Mouse (Mus musculus) thymus, adult 18-20 months (tissue): ENCODE results near the gene Pfkl.
"Not testable (repeated sequence)": the region's sequence is repeated elsewhere in the genome, so short reads cannot be mapped to it uniquely, and the experiment has no call there.

Experiments
- DNase-seq, 2 experiments: peaks; one replicate each; pipeline ENCODE4 v3.0.0; 2022; ENCODE audit warnings: mixed read lengths in 2 of 2

Gene Pfkl

DNA sequence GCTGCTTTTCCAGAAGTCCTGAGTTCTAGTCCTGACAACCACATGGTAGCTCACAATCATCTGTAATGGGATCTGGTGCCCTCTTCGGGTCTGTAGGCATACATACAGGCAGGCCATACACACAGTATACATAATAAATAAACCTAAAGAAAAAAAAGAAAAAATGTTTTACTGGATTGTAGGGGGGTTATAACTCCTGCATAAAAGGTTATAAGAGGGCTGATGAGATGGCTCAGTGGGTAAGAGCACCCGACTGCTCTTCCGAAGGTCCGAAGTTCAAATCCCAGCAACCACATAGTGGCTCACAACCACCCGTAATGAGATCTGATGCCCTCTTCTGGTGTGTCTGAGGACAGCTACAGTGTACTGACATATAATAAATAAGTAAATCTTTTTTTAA lies 1.2 kb upstream of the Pfkl start:
- DNase-seq, result not testable (repeated sequence)

DNA sequence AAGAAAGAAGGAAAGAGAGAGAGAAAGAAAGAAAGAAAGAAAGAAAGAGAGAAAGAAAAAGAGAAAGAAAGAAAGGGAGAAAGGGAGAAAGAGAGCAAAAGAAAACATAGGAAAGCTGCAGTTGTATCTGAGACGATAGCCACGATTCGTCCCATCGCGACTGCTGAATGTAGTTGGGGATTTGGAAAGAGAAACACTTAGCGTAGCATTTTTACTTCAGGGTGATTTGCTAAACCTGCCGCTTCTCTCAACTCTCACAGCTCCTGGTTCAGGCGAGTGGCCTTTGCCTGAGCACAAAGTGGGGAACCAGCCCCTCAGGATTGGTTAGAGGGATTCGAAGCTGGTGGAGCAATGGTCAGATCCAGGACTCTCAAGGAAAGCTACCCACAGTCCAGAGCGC lies 452 bp upstream of the Pfkl start:
- no peak for DNase-seq

DNA sequence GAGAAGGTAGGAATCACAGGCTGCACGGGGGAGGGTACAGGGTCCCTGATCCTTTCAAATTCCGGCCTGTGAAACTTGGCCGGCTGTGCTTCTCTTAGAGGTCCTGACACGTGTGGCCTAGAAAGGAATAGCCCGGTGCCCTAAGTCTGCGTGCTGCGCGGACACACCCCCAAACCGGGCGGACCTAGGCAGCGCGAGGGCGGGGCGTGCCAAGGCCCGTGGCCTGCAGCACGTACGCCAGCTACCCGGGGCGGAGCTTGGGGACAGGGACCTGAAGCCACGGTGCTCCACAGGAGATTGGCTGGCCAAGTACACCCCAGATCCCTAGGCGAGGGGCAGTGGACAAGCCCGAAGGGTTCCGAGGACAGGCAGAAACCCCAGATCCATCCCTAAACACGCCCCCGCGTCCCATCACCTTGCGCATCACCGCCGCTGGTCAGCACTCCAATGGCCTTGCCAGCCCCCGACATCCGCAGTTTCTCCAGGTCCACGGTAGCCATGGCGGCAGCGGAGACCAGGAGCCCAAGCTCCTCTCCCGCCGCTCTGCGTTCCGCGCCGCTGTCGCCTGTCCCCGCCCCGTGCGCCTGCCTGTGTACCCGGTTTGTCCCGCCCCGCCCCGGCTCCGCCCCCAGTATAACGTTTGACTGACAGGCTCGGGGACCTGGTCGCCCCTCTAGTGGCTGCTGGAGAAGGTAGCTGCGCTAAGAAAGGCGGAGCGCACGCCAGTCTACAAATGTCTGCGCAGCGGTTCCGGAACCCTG lies 519 bp downstream of the Pfkl start:
- DNase-seq, result peak; percentile 92 to 93

DNA sequence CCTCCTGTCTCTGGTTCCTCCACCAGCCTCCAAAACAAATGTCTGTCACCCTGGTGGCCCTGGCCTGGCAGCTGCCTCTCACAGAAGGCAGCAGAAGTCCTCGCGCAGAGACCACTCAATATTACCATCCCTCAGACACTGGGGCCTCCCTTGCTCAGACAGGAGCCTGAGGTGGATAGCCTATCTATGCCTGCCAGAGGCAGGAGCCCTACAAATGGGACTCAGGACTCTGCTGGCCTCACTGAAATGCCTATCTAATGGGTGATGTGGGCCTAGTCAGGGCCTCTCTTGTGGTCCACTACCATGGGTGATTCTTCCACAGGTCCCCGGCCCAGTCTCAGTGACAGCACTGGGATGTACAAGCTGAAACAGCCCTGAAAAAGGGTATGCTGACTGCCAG lies 1.7 kb downstream of the Pfkl start:
- no peak for DNase-seq

DNA sequence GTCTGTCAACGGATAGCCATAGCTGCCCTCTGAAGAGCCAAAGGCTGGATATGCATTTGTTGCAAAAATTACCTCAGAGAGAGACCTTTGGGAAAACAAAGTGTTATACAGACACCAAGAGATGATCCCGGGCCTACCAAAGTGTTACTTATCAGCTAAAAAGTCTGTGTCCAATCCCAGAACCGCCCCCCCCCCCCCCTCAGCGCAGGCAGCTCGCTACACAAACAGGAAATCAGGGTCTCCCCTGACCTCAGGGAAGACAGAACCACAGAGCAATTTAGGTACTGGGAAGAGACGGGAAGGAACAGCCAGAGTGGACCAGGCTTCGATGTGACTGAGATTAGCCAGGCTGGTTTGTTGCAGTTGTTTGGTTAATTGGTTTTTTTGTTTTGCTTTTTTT lies 2.7 kb downstream of the Pfkl start:
- DNase-seq, result no peak

DNA sequence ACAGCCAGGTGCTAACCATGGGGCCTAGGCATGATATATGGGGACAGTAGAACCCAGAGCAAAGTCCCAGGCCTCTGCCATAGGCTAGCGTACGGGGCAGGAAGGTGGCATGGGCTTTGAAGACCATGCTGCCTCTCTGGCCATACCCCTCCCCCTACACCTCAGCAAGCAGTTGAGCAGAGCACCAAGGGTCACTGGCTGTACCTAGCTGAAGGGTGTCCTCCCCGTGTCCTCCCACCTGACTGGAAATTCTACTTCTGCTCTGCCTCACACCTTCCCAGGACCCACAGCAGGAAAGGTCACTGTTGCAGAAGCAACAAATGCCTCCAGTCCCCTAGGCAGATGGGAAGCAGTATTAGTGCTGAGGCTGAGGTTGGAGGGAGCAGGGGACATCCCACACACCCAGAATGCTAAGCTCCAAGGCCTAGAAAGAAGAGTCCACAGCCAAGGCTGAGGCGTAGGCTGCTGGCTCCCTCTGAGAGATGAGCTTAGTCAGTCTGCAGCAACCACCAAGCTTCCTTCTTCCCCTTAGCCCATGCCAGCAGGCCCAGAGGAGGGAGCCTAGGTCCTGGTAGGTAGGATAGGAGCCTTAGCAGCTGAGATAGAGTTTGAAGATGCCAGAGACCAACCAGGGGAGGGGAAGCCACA lies 4.0 kb downstream of the Pfkl start:
- no peak for DNase-seq

DNA sequence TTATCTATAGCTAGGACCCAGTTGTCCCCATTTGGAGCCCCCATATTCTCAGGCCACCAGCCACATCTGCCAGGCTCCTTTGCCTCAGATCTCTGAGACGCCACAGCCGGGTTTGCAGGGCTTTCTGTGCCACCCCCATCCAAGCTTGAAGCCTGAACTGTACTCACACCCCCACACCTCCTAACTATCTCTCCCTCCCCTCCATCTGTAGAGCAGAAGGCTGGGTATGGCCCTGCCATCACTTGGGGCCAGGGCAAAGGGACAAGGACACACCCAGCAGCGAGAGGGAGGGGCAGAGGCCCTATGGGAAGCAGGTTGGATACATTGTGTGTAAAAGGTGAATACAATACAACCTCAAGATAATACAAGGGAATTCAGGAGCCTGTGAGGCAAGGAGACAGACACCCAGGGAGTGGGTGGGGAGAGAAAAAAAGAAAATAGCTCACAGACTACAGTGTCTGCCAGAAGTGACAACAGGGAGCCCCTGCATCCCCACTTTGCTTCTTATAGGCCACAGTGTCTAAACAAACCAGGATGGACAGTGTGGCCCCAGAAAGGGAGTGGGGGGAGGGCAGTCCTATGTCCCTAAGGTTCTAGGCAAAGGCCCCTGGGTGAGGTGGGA lies 5.3 kb downstream of the Pfkl start:
- DNase-seq, result no peak

DNA sequence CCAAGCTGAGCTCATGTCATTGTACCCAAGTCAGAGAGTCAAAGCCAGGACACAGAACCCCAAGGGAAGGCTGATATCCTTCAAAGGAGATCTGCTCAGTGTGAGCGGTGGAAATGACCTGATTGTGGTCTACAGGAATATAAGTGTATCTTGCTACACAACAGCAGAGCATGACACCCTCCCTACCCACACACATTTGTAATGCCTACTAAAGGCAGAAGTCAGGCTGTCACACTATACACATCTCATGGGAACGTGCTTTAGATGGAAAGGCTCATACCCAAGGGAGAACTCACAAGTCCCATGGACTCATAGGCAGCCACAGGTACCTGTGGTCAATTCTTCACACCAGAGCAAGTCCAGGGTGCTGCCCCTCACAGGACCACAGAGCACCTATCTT lies 7.6 kb downstream of the Pfkl start:
- DNase-seq, result no peak

DNA sequence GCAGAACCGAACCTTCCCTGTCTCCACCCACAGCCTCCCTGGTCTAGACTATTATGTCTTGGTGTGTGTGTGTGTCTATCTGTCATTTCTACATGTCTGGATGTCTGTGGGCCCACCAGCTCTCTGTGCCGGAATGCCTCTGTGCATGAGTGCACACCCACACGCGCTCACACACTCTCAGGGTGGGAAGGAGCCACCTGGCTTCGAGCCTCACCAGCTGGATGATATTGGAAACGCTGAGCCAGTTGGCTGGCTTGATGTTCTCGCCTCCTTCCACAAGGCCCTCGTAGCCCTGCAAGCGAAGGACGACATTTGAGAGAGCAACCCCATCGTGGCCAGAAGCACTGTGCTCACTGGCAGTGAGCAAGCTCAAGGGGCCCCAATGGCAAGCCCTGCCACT lies 8.1 kb downstream of the Pfkl start:
- DNase-seq, result no peak

DNA sequence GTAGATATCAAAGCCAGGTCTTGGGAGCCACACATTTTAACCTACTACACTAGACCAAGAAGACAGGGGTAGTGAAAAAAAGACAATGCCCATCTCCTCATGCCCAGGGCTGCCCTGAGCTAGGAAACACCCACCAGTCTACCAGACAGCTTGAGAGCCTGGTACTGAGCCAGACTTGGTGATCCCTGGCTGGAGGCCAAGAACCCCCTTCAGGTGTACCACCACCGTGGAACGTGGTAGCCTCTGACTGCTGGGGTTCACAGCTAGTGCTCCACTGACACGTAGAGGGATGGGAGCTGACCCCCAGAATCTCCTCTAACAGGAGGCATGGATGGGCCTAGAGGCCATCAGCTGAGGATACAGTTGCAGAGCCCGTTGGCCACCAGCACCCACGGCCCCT lies 9.7 kb downstream of the Pfkl start:
- no peak for DNase-seq

DNA sequence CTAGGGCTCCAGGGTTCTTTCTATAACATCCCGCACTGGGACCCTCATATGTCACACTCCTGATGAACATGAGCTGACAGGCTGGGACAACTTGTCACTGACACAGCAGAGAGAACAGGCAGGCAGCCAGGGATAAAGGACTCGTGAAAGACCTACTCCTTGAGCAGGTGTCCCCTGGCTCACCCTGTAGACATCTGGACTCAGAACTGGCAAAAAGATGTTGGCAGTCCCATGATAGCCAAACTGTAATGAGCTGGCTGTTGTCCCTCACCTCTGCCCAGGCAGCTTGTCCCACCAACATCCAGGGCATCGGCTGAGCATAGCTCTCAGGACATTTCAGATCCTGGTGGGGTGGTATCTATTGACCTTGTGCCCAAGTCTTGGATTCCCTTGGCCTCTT lies 14.2 kb downstream of the Pfkl start:
- DNase-seq, result no peak

DNA sequence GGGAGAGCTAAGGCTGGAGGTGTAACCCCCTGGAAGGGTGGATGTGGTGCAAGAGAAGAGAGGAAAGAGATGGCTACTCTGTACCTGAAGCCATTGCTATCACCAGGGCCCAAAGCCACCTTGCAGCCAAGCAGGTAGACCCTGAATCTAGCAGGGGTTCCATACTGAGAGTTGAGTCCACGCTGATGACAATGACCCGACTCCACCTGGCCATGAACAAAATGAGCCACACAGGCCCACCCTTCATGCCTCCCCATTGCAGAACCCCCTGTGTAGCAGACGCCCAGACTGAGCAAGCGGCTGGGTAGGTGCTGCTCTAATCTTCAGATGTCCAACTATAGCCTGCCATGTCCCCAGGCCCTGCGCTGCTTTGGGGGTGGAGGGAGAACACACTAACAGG lies 24.1 kb downstream of the Pfkl start:
- no peak for DNase-seq

DNA sequence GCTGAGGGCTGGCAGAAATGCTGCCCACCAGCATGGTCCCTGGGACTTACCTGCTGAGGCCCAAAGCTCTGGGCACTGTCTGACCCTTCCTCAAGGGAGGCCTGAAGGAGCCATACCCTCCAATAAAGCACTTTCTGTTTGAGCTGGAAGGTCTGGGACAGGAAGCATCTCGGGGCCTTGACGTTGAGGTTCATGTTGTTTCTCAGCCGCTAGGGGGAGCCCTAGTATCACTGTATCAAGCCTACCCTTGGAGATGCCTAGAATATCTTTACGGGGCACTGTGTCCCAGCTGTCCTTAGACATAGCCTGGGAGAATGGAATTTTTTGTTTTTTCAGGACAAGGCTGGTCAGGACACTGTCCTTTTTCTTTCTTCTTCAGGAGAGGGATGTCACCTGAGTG lies 25.2 kb downstream of the Pfkl start:
- peak in 1 of 2 experiments; percentile 26 for DNase-seq

DNA sequence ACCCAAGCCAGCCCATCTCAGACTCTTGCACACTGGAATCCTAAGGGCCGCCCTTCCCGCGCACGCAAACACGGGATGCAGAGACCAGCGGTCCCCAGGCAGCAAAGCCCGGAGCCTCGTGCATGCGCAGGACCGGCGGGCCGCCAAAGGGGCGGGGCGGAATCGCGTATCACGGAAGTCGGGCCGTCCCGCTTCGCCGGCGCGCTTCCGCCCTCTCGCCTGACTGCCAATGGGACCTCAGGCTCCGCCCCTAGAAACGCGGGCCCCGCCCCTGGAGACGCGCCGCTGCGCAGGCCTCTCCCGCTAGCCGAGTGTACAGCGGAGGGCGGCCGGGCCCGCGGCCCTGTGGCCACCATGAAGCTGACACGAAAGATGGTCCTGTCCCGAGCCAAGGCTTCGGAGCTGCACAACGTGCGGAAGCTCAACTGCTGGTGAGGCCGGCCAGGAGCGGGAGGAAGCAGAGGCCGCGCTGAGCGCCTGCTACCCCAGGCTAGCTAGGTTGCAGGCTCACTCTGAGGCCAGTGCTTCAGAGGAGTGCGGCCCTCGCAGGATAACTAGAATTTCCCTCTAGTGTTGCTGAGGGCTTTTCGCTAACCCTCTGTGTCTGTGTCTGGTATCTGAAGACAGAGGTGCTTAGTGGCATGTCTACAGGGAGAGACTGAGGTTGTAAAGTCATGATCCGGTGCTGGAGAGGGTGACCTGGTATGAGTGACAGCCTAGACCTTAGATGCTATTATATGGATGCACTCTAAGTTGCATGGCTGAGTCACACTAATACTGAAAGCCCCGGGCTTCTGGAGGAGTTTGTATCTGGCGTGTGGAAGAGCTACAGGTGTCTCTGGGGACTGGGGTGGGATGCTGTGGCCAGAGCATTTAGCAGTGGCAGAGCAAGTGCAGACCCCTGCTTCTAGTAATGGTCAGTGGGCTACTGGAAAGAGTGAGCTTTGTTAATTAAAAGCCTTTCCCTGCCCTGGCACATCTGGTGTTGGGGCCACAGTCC lies 31.2 kb downstream of the Pfkl start, which contains the start of gene 1810043G02Rik:
Gene 1810043G02Rik, plus strand, starts transcription at position 174 of the 1,000 bp plus-strand sequence.
- peak; percentile 97 for DNase-seq

DNA sequence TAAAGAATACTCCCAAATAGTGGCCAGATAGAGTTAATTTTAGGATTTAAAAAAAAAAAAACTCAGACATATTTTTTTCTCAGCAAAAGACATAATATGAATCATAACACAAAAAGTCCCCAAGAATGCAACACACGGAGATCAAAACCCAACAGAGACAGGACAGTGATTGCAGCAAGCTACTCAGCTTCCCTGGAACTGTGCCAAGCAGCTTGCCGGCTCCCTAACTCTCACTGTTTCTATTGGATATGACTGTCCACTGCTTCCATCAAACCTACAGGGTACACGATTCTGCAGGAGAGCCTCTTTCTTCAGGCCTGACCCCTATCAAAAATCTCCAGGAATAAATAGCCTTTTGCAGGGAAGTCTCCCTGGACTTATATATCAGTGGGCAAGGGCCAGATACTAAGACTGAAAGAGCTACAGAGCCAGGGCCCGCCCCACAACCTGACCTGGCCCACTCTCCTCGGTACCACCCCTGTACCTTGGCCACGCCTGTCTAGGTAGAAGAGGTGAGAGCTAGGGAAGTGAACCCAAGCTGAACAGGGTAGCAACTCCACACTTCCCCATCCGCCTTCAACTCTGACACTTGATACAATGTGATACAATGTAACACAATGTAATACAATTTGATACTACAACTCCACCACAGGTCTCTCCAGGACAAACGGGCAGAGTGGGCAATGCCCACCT lies 33.3 kb downstream of the Pfkl start:
- no peak for DNase-seq

DNA sequence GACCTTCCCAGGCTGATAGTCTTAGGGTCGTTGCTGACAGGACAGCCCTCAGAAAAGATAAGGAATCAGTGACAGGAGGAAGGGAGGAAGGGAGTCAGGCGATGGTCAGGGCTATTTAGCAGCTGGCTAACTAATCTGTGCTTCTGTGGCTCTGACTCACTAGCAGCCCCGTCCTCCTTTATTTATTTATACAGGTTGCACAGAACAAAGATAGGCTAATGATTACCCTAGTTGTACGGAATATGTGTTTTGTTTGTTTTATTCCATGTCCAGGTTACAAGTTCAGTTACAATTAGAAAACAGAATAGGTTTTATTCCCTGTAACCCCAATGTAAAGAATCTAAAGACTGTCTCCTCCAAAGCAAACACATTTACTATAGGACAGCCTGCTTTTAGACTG lies 34.2 kb downstream of the Pfkl start:
- DNase-seq, result no peak

DNA sequence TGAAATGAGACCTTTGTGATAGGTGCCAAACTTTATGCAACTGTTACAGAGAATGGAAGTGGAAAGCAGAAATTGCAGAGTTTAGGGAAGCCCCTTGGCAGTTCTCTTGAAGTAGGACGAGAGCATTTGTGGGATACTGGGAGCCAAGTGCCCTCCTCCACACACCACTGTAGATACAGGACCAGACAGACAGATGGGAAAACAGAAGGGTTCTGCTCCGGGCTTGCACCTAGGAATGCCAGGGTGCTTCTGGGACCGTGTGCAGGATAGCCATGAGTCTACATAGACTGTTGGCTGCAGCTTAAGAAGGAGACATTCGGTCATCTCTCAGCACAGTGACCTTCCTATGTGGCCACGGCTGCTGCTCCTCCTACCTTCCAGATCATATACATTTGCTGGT lies 35.1 kb downstream of the Pfkl start:
- no peak for DNase-seq

DNA sequence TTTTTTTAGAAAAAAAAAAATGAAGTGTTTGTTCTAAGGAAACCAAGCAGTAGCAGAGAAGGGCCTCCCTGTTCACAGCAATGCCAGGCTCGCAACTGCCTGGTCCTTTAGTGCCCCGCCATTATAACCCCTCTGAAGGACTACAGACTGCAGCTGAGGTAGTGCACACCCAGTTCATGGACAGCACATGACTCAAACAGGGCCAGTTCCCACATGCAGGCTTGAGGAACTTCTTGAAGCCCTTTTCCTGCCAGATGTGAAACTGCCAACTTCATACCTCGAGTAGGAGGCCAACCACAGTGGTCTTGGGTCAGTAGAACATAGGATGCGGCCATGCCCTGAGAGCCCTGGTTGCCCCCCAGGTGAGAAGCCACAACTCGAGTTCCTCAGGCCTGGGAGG lies 35.6 kb downstream of the Pfkl start:
- no peak for DNase-seq

DNA sequence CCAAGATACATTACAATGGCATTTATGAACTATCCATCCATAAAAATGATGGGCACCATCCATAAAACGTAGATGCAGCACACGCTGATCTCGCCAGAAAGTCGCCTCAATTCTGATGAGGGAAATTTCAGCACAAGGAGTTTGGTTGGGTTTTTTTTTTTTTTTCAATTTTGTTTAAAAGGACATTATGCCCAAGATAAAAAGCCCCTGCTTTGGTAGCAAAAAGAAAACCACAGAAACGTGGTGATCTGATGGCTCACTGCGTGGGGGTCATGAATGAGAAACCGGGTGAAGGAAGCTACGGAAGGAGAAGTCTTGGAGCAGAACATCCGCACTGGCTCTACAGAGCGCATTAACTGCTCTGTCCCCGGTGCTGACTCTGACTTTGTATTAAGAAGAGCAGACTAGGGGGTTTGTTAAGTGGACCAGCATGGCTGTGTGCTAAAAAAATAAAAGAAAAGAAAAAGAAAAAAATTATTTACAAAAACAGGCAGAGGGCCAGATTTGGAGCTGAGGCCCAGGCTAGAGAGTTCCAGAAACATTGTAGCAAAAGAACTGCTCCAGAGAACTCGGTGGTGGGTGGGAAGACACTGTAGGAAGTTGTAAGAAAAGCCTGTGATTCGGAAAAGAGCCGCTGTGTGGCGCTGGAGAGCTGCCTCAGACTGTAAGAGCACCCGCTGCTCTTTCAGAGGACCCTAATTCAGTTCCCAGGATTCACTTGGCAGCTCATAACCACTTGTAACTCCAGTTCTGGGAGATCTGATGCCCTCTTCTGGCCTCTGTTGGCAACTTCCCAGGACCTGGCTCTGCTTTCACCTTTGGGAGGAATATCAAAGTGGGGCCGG lies 38.0 kb downstream of the Pfkl start:
- no peak for DNase-seq

DNA sequence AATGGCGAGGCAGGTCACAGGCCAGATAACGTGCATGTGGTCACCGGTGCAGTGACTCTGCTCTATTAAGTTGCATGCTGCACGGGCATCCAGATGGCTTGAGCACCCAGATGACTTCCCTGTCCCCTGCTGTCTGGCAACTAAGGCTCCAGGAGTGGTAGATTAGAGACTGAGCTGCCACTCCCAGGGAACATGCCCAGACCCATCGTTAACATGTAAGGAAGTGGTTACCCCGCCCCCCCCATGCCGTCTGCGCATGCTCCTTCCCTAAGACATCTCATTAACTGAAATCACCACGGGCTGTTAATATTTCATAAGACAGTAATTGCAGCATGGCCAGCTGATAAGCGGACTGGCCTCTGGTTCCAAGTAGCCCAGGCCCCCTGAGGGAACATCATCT lies 38.7 kb downstream of the Pfkl start:
- DNase-seq, result no peak

DNA sequence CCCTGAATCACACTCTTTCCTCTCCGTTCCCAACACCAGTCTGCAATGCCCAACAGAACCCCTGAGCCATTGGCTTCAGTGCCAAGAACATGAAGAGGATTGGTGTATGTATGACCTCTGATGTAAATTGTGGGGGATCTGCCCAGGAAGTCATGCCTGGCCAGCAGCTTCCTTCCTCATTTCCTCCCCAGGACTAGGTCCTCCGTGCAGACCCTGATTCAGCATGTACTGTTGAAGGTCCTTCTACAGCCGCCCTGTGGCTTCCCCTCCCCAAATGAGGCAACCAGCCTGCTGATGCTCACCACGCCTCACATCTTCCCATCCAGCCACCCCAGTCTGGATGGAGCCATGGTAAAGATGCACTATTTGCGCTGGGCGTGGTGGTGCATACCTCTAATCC lies 39.4 kb downstream of the Pfkl start, which contains the start of gene Trpm2:
Gene Trpm2, minus strand, starts transcription at position 83 of the 400 bp plus-strand sequence.
- DNase-seq, result no peak
